Mouse (Mus musculus): Measurements from ENCODE around the gene Ppfia2. TPM values are rescaled to one million over a fixed set of nuclear protein-coding genes. Genes with fewer than 3 reads are reported as not detected.

Gene Ppfia2
- 0.01 and 0.03 TPM in 2 replicates for polyA plus RNA-seq (2012; rRNA removed)

GRCm38 (mm10) chr10:106469855-106470532 is at the start of gene Ppfia2:
Ppfia2 (plus strand) TSS chr10:106470339.

Measured in ovary, adult 2 months (tissue).